Mouse (Mus musculus): ENCODE results near the gene Carnmt1. TPM values are rescaled to one million over a fixed set of nuclear protein-coding genes. Genes with fewer than 3 reads are reported as not detected.
A peak's percentile ranks its signal among the peaks of the same experiment; 100 is the strongest.

Gene Carnmt1
- polyA plus RNA-seq, 1 experiment = 5.0 TPM

- Histone ChIP-seq H3K27me3 (ENCODE audit: control insufficient read depth, insufficient read depth, low read length) (no peaks in the 10 kb centered on the region), H3K27ac (ENCODE audit: insufficient read depth, low read depth, low read length) (no peak overlapping the region), H3K4me3 (ENCODE audit: low read depth, low read length) (no peak overlapping the region), H3K4me1 (ENCODE audit: control insufficient read depth, insufficient read depth, insufficient read length, low read length) (no peaks in the 10 kb centered on the region), H3K36me3 (ENCODE audit: control insufficient read depth, insufficient read depth, low read length) (no peaks in the 10 kb centered on the region)
- TF ChIP-seq POLR2A (IDR thresholded peaks at IDR 0.05; ENCODE audit: low read depth, low read length) (no peak), CTCF (IDR thresholded peaks at IDR 0.05; ENCODE audit: extremely low read depth, insufficient read length, insufficient replicate concordance, low read depth, low read length) (peak; percentile 19; the same call in 1 of the 2 replicates)
- WGBS = 65% methylated on average over 3 of the region's 3 CpGs
These were observed 17.0 kb downstream of the Carnmt1 start for GRCm38 (mm10) chr19:18687556-18687955.

GRCm38 (mm10) chr19:18692176-18692575, 21.6 kb downstream of the Carnmt1 start:
- 65% methylated on average over 3 of the region's 3 CpGs for WGBS
- Histone ChIP-seq H3K36me3 (ENCODE audit: control insufficient read depth, insufficient read depth, low read length) (peaks cover 7% of the 10 kb centered on the region), H3K27me3 (ENCODE audit: control insufficient read depth, insufficient read depth, low read length) (no peaks in the 10 kb centered on the region)

GRCm38 (mm10) chr19:18692768-18693167, 22.2 kb downstream of the Carnmt1 start:
- H3K27me3 ChIP-seq (ENCODE audit: control insufficient read depth, insufficient read depth, low read length) = no peaks in the 10 kb centered on the region
- H3K27ac ChIP-seq (ENCODE audit: insufficient read depth, low read depth, low read length) = no peak overlapping the region
- H3K4me3 ChIP-seq (ENCODE audit: low read depth, low read length) = no peak overlapping the region
- TF ChIP-seq POLR2A (IDR thresholded peaks at IDR 0.05; ENCODE audit: low read depth, low read length) (no peak), CTCF (IDR thresholded peaks at IDR 0.05; ENCODE audit: extremely low read depth, insufficient read length, insufficient replicate concordance, low read depth, low read length) (no peak)
- no peaks in the 10 kb centered on the region for H3K4me1 ChIP-seq (ENCODE audit: control insufficient read depth, insufficient read depth, insufficient read length, low read length)
- H3K36me3 ChIP-seq (ENCODE audit: control insufficient read depth, insufficient read depth, low read length) = peaks cover 7% of the 10 kb centered on the region
- WGBS = 90% methylated on average over 2 of the region's 2 CpGs

More at GRCm38 (mm10) chr19:18692176-18692575, 21.6 kb downstream of the Carnmt1 start:
- TF ChIP-seq POLR2A (IDR thresholded peaks at IDR 0.05; ENCODE audit: low read depth, low read length) = no peak
- TF ChIP-seq CTCF (IDR thresholded peaks at IDR 0.05; ENCODE audit: extremely low read depth, insufficient read length, insufficient replicate concordance, low read depth, low read length) = no peak
- Histone ChIP-seq H3K4me3 (ENCODE audit: low read depth, low read length) (no peak overlapping the region), H3K27ac (ENCODE audit: insufficient read depth, low read depth, low read length) (no peak overlapping the region), H3K4me1 (ENCODE audit: control insufficient read depth, insufficient read depth, insufficient read length, low read length) (no peaks in the 10 kb centered on the region)

- Histone ChIP-seq H3K27ac (ENCODE audit: insufficient read depth, low read depth, low read length) (no peak overlapping the region), H3K4me1 (ENCODE audit: control insufficient read depth, insufficient read depth, insufficient read length, low read length) (no peaks in the 10 kb centered on the region), H3K4me3 (ENCODE audit: low read depth, low read length) (no peak overlapping the region), H3K36me3 (ENCODE audit: control insufficient read depth, insufficient read depth, low read length) (peaks cover 9% of the 10 kb centered on the region), H3K27me3 (ENCODE audit: control insufficient read depth, insufficient read depth, low read length) (no peaks in the 10 kb centered on the region)
- TF ChIP-seq POLR2A (IDR thresholded peaks at IDR 0.05; ENCODE audit: low read depth, low read length) = no peak
- TF ChIP-seq CTCF (IDR thresholded peaks at IDR 0.05; ENCODE audit: extremely low read depth, insufficient read length, insufficient replicate concordance, low read depth, low read length) = no peak
- WGBS = 90% methylated on average over 3 of the region's 3 CpGs
These were observed 24.6 kb downstream of the Carnmt1 start for GRCm38 (mm10) chr19:18695116-18695515.

- Histone ChIP-seq H3K4me3 (ENCODE audit: low read depth, low read length) (no peak overlapping the region), H3K27me3 (ENCODE audit: control insufficient read depth, insufficient read depth, low read length) (no peaks in the 10 kb centered on the region), H3K36me3 (ENCODE audit: control insufficient read depth, insufficient read depth, low read length) (peaks cover 9% of the 10 kb centered on the region), H3K4me1 (ENCODE audit: control insufficient read depth, insufficient read depth, insufficient read length, low read length) (no peaks in the 10 kb centered on the region), H3K27ac (ENCODE audit: insufficient read depth, low read depth, low read length) (no peak overlapping the region)
- no peak for TF ChIP-seq CTCF (IDR thresholded peaks at IDR 0.05; ENCODE audit: extremely low read depth, insufficient read length, insufficient replicate concordance, low read depth, low read length)
- no peak for TF ChIP-seq POLR2A (IDR thresholded peaks at IDR 0.05; ENCODE audit: low read depth, low read length)
- 73% methylated on average over 1 of the region's 1 CpGs for WGBS
These were observed 25.0 kb downstream of the Carnmt1 start for GRCm38 (mm10) chr19:18695552-18695951.

- no peak for TF ChIP-seq POLR2A (IDR thresholded peaks at IDR 0.05; ENCODE audit: low read depth, low read length)
- no peak for TF ChIP-seq CTCF (IDR thresholded peaks at IDR 0.05; ENCODE audit: extremely low read depth, insufficient read length, insufficient replicate concordance, low read depth, low read length)
- Histone ChIP-seq H3K27me3 (ENCODE audit: control insufficient read depth, insufficient read depth, low read length) (no peaks in the 10 kb centered on the region), H3K27ac (ENCODE audit: insufficient read depth, low read depth, low read length) (no peak overlapping the region), H3K36me3 (ENCODE audit: control insufficient read depth, insufficient read depth, low read length) (no peaks in the 10 kb centered on the region), H3K4me1 (ENCODE audit: control insufficient read depth, insufficient read depth, insufficient read length, low read length) (no peaks in the 10 kb centered on the region; the same call in 1 of the 2 replicates), H3K4me3 (ENCODE audit: low read depth, low read length) (no peak overlapping the region)
These were observed 37.5 kb downstream of the Carnmt1 start for GRCm38 (mm10) chr19:18708101-18708500.

- Histone ChIP-seq H3K27me3 (ENCODE audit: control insufficient read depth, insufficient read depth, low read length) (no peaks in the 10 kb centered on the region), H3K4me1 (ENCODE audit: control insufficient read depth, insufficient read depth, insufficient read length, low read length) (peaks cover 2% of the 10 kb centered on the region), H3K36me3 (ENCODE audit: control insufficient read depth, insufficient read depth, low read length) (no peaks in the 10 kb centered on the region), H3K27ac (ENCODE audit: insufficient read depth, low read depth, low read length) (no peak overlapping the region), H3K4me3 (ENCODE audit: low read depth, low read length) (no peak overlapping the region)
- 89% methylated on average over 6 of the region's 6 CpGs for WGBS
- TF ChIP-seq CTCF (IDR thresholded peaks at IDR 0.05; ENCODE audit: extremely low read depth, insufficient read length, insufficient replicate concordance, low read depth, low read length) (no peak), POLR2A (IDR thresholded peaks at IDR 0.05; ENCODE audit: low read depth, low read length) (no peak)
These were observed 40.3 kb downstream of the Carnmt1 start for GRCm38 (mm10) chr19:18710903-18711302.
